Mouse (Mus musculus) testis, postnatal 10 days (tissue): ENCODE results near the gene Ccdc126.

ENCODE experiments used
- DNase-seq: peaks from one replicate; pipeline ENCODE4 v3.0.0; 2021; ENCODE audit warnings: low spot score

Ccdc126 gene

GRCm38 (mm10) chr6:49343737-49344469 is 24.8 kb downstream of the Ccdc126 start:
- no peak for DNase-seq

- DNase-seq: no peak
These were observed 30.8 kb downstream of the Ccdc126 start for GRCm38 (mm10) chr6:49349826-49350225.

- no peak for DNase-seq
These were observed 35.5 kb downstream of the Ccdc126 start for GRCm38 (mm10) chr6:49354613-49355012.

- DNase-seq: no peak
These were observed 36.1 kb downstream of the Ccdc126 start for GRCm38 (mm10) chr6:49355171-49355570.

- peak; percentile 9 for DNase-seq
These were observed 41.3 kb downstream of the Ccdc126 start for GRCm38 (mm10) chr6:49360420-49360819.

GRCm38 (mm10) chr6:49367159-49368054 is 48.3 kb downstream of the Ccdc126 start, which contains the start of gene Fam221a:
Gene Fam221a (plus strand): TSS chr6:49367739.
- peak; percentile 92 for DNase-seq

- DNase-seq: peak; percentile 27
These were observed 49.1 kb downstream of the Ccdc126 start for GRCm38 (mm10) chr6:49368212-49368611.

GRCm38 (mm10) chr6:49372705-49373104 is 53.6 kb downstream of the Ccdc126 start:
- no peak for DNase-seq

- DNase-seq: no peak
These were observed 54.9 kb downstream of the Ccdc126 start for GRCm38 (mm10) chr6:49373943-49374342.

- no peak for DNase-seq
These were observed 59.3 kb downstream of the Ccdc126 start for GRCm38 (mm10) chr6:49378328-49378727.
